Comparison of ENCODE assay signal across 9 mouse cellular contexts in the genomic region with DNA sequence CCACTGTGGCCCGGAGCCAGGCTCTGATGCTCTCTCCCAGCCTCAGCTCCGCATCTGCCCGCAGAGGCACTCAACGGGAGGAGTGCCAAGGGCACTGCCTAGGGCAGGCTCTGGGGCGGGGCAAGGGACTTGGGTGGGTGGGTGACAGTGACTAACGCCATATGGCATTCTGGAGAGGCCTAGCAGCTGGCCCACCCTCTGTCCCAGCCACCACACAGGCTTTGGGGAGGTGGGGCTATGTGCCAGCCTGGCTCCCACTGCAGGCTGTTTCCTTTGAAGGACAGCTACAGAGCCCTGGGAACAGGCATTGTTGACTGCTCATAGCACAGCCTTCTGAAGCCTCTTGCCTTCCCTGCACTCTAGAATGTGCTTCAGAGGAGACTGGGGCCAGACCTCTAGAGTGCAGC. TPM values are rescaled to one million over a fixed set of nuclear protein-coding genes. Genes with fewer than 3 reads are reported as not detected.
DNase-seq lines count a peak whose midpoint lies in the region; ATAC-seq lines count a peak whose summit lies in the region.
"Had no signal": no experiment of that assay in that cellular context is flagged by ENCODE, and none has a peak within 500 bp of the region (broad histone marks: within the 10 kb centered on the region; RNA-seq: fewer than 3 reads in every experiment).

No protein-coding gene starts in this region.

- peak; percentile 16 to 27 for DNase-seq in heart, adult 18-20 months
- DNase-seq in heart, adult 8-10 months (ENCODE audit: low spot score) = no peak
- DNase-seq in brain, adult 2 months (ENCODE audit: low read depth, low spot score) = peak; percentile 83
- DNase-seq in heart, postnatal 4 days = peak; percentile 53
- DNase-seq in lung, postnatal 14 days = peak; percentile 31
- DNase-seq in urinary bladder, postnatal 10 days (ENCODE audit: low spot score) = no peak
- no peak for DNase-seq in testis, postnatal 14 days (ENCODE audit: low spot score)

- no peak for ATAC-seq in CD4-positive, CD25-positive, alpha-beta regulatory T cell, adult 4 months

RNA-seq across cellular contexts. Expression of a gene that starts 16.7 kb away (rescaled TPM):
- under 1 TPM in 1 of 2 experiments, not detected in 1; 0.36 TPM for total RNA-seq in heart, adult 18-20 months (2021)
- total RNA-seq in heart, adult 8-10 months (2022) = under 1 TPM in 2 of 4 experiments, not detected in 2; 0.12 to 0.27 TPM
- not detected for total RNA-seq in heart, postnatal 4 days (2021)
- polyA plus RNA-seq in CD4-positive, CD25-positive, alpha-beta regulatory T cell, adult 4 months (2017; shearing (Covaris generic)) = not detected
- total RNA-seq: common myeloid progenitor, adult 5-6 weeks had no signal

RNA-seq across cellular contexts. Expression of a gene that starts 30.3 kb away (rescaled TPM):
- 100 to 1,000 TPM in 1 of 2 experiments, 10 to 100 TPM in 1; 95.1 to 119 TPM for total RNA-seq in heart, adult 18-20 months (2021)
- 100 to 1,000 TPM; 100 to 119 (median 118) TPM for total RNA-seq in heart, adult 8-10 months (2022)
- total RNA-seq in heart, postnatal 4 days (2021) = 10 to 100 TPM; 72.5 to 84.4 TPM
- polyA plus RNA-seq in CD4-positive, CD25-positive, alpha-beta regulatory T cell, adult 4 months (2017; shearing (Covaris generic)) = not detected
- total RNA-seq: common myeloid progenitor, adult 5-6 weeks had no signal

RNA-seq across cellular contexts. Expression of a gene that starts 35.6 kb away (rescaled TPM):
- 100 to 1,000 TPM; 202 to 214 TPM for total RNA-seq in heart, adult 18-20 months (2021)
- 100 to 1,000 TPM; 186 to 221 (median 198) TPM for total RNA-seq in heart, adult 8-10 months (2022)
- total RNA-seq in heart, postnatal 4 days (2021) = 100 to 1,000 TPM; 153 to 165 TPM
- polyA plus RNA-seq in CD4-positive, CD25-positive, alpha-beta regulatory T cell, adult 4 months (2017; shearing (Covaris generic)) = 100 to 1,000 TPM in 1 of 2 experiments, 10 to 100 TPM in 1; 94.5 to 129 TPM

RNA-seq across cellular contexts. Expression of a gene that starts 45.2 kb away (rescaled TPM):
- total RNA-seq in heart, adult 18-20 months (2021) = 10 to 100 TPM; 17.8 to 20.5 TPM
- total RNA-seq in heart, adult 8-10 months (2022) = 10 to 100 TPM; 17.9 to 23.6 (median 20.0) TPM
- 10 to 100 TPM; 14.1 to 15.4 TPM for total RNA-seq in heart, postnatal 4 days (2021)
- not detected for polyA plus RNA-seq in CD4-positive, CD25-positive, alpha-beta regulatory T cell, adult 4 months (2017; shearing (Covaris generic))

Comparison
In these comparisons a context has a peak if more than half of its experiments do, and no peak if none do; other contexts are left out.
1. DNase-seq: peak in heart, adult 18-20 months (2 of 2), brain, adult 2 months (single experiment), heart, postnatal 4 days (single experiment) and lung, postnatal 14 days (single experiment); none in heart, adult 8-10 months (single experiment), urinary bladder, postnatal 10 days (single experiment) and testis, postnatal 14 days (single experiment).